Mouse (Mus musculus) megakaryocyte, embryonic 14.5 days (primary cell): ENCODE results near the gene Spata13.

Source experiments
- FLI1 ChIP-seq: IDR thresholded peaks from 2 replicates; pipeline ENCODE4 v1.6.1; 2012; ENCODE audit warnings: low read length, inconsistent platforms, mixed read lengths
- GATA1 ChIP-seq: IDR thresholded peaks from 3 replicates; pipeline ENCODE4 v1.6.1; 2012; ENCODE audit warnings: mixed read lengths, low read length, inconsistent platforms, borderline replicate concordance

DNA sequence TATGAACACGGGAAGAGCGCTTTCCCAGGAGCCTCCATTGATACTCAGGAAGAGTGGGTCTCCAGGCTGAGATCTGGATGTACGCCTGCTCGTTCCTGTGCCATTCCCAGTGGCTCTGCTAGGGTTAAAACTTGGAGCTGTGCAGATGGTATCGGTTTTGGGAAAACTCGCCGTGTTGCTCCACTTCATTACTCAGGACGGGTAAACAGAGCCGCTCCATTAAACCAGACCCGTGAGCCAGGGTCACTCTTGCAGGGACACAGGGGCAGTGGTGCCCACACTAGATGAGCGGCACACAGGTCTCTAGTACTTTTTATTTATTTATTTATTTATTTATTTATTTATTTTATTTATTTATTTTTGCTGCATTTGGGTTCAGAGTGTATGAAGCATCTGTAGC lies 20.9 kb downstream of the Spata13 start:
- no peak for TF ChIP-seq GATA1
- no peak for TF ChIP-seq FLI1
